Mouse (Mus musculus): Measurements from ENCODE around the gene Cdsn. TPM values are rescaled to one million over a fixed set of nuclear protein-coding genes. Genes with fewer than 3 reads are reported as not detected.
A peak's percentile ranks its signal among the peaks of the same experiment; 100 is the strongest.

The Cdsn gene
- polyA plus RNA-seq, 1 experiment from 2014 or later: not detected

GRCm38 (mm10) chr17:35513886-35514285 lies 38.0 kb upstream of the Cdsn start:
- Histone ChIP-seq H3K4me2 (peak overlapping the region; percentile 90), H3K9ac (0 out of 2 replicates have a peak overlapping the region, but pooled peaks have one; percentile 79), H3K27ac (no peak overlapping the region), H3K4me1 (peaks cover 37% of the 10 kb centered on the region), H3K4me3 (0 out of 2 replicates have a peak overlapping the region, but pooled peaks have one; percentile 73), H3K9me3 (replicated peaks) (no peaks in the 10 kb centered on the region), H3K36me3 (peaks cover 34% of the 10 kb centered on the region), H3K27me3 (replicated peaks) (peaks cover 13% of the 10 kb centered on the region)
- 4% methylated on average over 2 of the region's 2 CpGs for WGBS (ENCODE audit: insufficient replicate concordance)
- no peak for ATAC-seq

- peak overlapping the region; percentile 73 for H3K4me3 ChIP-seq
- H3K27ac ChIP-seq: no peak overlapping the region
- peak overlapping the region; percentile 90 for H3K4me2 ChIP-seq
- peak overlapping the region; percentile 79 for H3K9ac ChIP-seq
- no peak for ATAC-seq
- WGBS (ENCODE audit: insufficient replicate concordance): 66% methylated on average over 6 of the region's 6 CpGs
- H3K36me3 ChIP-seq: peaks cover 36% of the 10 kb centered on the region
- peaks cover 37% of the 10 kb centered on the region for H3K4me1 ChIP-seq
- peaks cover 4% of the 10 kb centered on the region for H3K27me3 ChIP-seq (replicated peaks)
- H3K9me3 ChIP-seq (replicated peaks): no peaks in the 10 kb centered on the region
Measured at GRCm38 (mm10) chr17:35514756-35515155, 37.2 kb upstream of the Cdsn start.

GRCm38 (mm10) chr17:35515911-35516640 lies 35.9 kb upstream of the Cdsn start:
- Histone ChIP-seq H3K9me3 (replicated peaks) (no peaks in the 10 kb centered on the region), H3K27me3 (replicated peaks) (no peaks in the 10 kb centered on the region), H3K4me1 (peaks cover 37% of the 10 kb centered on the region), H3K4me2 (peak overlapping the region; percentile 90), H3K27ac (peak overlapping the region; percentile 18; the same call in 1 of the 2 replicates), H3K36me3 (peaks cover 44% of the 10 kb centered on the region), H3K9ac (peak overlapping the region; percentile 79), H3K4me3 (peak overlapping the region; percentile 73)
- no peak for ATAC-seq
- WGBS (ENCODE audit: insufficient replicate concordance): 11% methylated on average over 25 of the region's 25 CpGs

- ATAC-seq: peak; percentile 95
- Histone ChIP-seq H3K4me3 (peak within 1 kb of the TSS; percentile 73), H3K4me1 (peaks cover 37% of the 10 kb centered on the region), H3K27me3 (replicated peaks) (no peaks in the 10 kb centered on the region), H3K9ac (peak within 1 kb of the TSS; percentile 79), H3K4me2 (peak within 1 kb of the TSS; percentile 90), H3K9me3 (replicated peaks) (no peaks in the 10 kb centered on the region), H3K27ac (peak within 1 kb of the TSS; percentile 81), H3K36me3 (peaks cover 50% of the 10 kb centered on the region)
- under 1% methylated on average over 66 of the region's 67 CpGs for WGBS (ENCODE audit: insufficient replicate concordance)
Measured at GRCm38 (mm10) chr17:35516652-35517500, 35.1 kb upstream of the Cdsn start, which contains the start of the genes Tcf19 and Cchcr1. Gene Tcf19 (minus strand): TSS chr17:35516824. Gene Cchcr1 (plus strand): TSS chr17:35517100.

GRCm38 (mm10) chr17:35517526-35517925 lies 34.4 kb upstream of the Cdsn start:
- Histone ChIP-seq H3K4me2 (peak overlapping the region; percentile 90), H3K27ac (peak overlapping the region; percentile 81), H3K4me3 (peak overlapping the region; percentile 73), H3K9ac (peak overlapping the region; percentile 78), H3K27me3 (replicated peaks) (no peaks in the 10 kb centered on the region), H3K4me1 (peaks cover 37% of the 10 kb centered on the region), H3K36me3 (peaks cover 50% of the 10 kb centered on the region), H3K9me3 (replicated peaks) (no peaks in the 10 kb centered on the region)
- no peak for ATAC-seq
- 16% methylated on average over 12 of the region's 12 CpGs for WGBS (ENCODE audit: insufficient replicate concordance)

- 80% methylated on average over 9 of the region's 9 CpGs for WGBS (ENCODE audit: insufficient replicate concordance)
- H3K27ac ChIP-seq: no peak overlapping the region
- H3K36me3 ChIP-seq: peaks cover 84% of the 10 kb centered on the region
- no peak overlapping the region for H3K9ac ChIP-seq
- no peak overlapping the region for H3K4me3 ChIP-seq
- no peaks in the 10 kb centered on the region for H3K4me1 ChIP-seq
- no peak for ATAC-seq
- no peaks in the 10 kb centered on the region for H3K27me3 ChIP-seq (replicated peaks)
- H3K4me2 ChIP-seq: no peak overlapping the region
- no peaks in the 10 kb centered on the region for H3K9me3 ChIP-seq (replicated peaks)
Measured at GRCm38 (mm10) chr17:35524354-35524753, 27.6 kb upstream of the Cdsn start.

- no peak overlapping the region for H3K4me3 ChIP-seq
- no peak for ATAC-seq
- no peaks in the 10 kb centered on the region for H3K4me1 ChIP-seq
- no peaks in the 10 kb centered on the region for H3K27me3 ChIP-seq (replicated peaks)
- H3K36me3 ChIP-seq: peaks cover 84% of the 10 kb centered on the region
- no peak overlapping the region for H3K4me2 ChIP-seq
- 40% methylated on average over 8 of the region's 8 CpGs for WGBS (ENCODE audit: insufficient replicate concordance)
- H3K9ac ChIP-seq: no peak overlapping the region
- no peaks in the 10 kb centered on the region for H3K9me3 ChIP-seq (replicated peaks)
- no peak overlapping the region for H3K27ac ChIP-seq
Measured at GRCm38 (mm10) chr17:35526644-35527043, 25.3 kb upstream of the Cdsn start.

- ATAC-seq: no peak
- WGBS (ENCODE audit: insufficient replicate concordance): 5% methylated on average over 3 of the region's 3 CpGs
- peaks cover 14% of the 10 kb centered on the region for H3K27me3 ChIP-seq (replicated peaks)
- H3K4me3 ChIP-seq: no peak overlapping the region
- H3K9me3 ChIP-seq (replicated peaks): no peaks in the 10 kb centered on the region
- no peak overlapping the region for H3K9ac ChIP-seq
- H3K4me2 ChIP-seq: no peak overlapping the region
- peaks cover 34% of the 10 kb centered on the region for H3K36me3 ChIP-seq
- H3K4me1 ChIP-seq: no peaks in the 10 kb centered on the region
- H3K27ac ChIP-seq: no peak overlapping the region
Measured at GRCm38 (mm10) chr17:35532360-35532759, 19.6 kb upstream of the Cdsn start.

- no peak for ATAC-seq
- Histone ChIP-seq H3K4me2 (no peak within 1 kb of the TSS), H3K9me3 (replicated peaks) (no peaks in the 10 kb centered on the region), H3K36me3 (peaks cover 29% of the 10 kb centered on the region), H3K4me1 (no peaks in the 10 kb centered on the region), H3K4me3 (no peak within 1 kb of the TSS), H3K27me3 (replicated peaks) (peaks cover 14% of the 10 kb centered on the region), H3K27ac (no peak within 1 kb of the TSS), H3K9ac (no peak within 1 kb of the TSS)
- 16% methylated on average over 7 of the region's 7 CpGs for WGBS (ENCODE audit: insufficient replicate concordance)
Measured at GRCm38 (mm10) chr17:35532901-35533300, 19.0 kb upstream of the Cdsn start, which contains the start of gene Psors1c2. Gene Psors1c2 (plus strand): TSS chr17:35533201.

- no peak overlapping the region for H3K4me2 ChIP-seq
- peaks cover 14% of the 10 kb centered on the region for H3K36me3 ChIP-seq
- 7% methylated on average over 6 of the region's 6 CpGs for WGBS (ENCODE audit: insufficient replicate concordance)
- no peaks in the 10 kb centered on the region for H3K4me1 ChIP-seq
- no peak overlapping the region for H3K27ac ChIP-seq
- peaks cover 14% of the 10 kb centered on the region for H3K27me3 ChIP-seq (replicated peaks)
- ATAC-seq: no peak
- no peak overlapping the region for H3K9ac ChIP-seq
- no peaks in the 10 kb centered on the region for H3K9me3 ChIP-seq (replicated peaks)
- H3K4me3 ChIP-seq: no peak overlapping the region
Measured at GRCm38 (mm10) chr17:35534343-35534742, 17.6 kb upstream of the Cdsn start.

- Histone ChIP-seq H3K4me1 (no peaks in the 10 kb centered on the region), H3K4me3 (no peak overlapping the region), H3K36me3 (no peaks in the 10 kb centered on the region), H3K4me2 (no peak overlapping the region), H3K9me3 (replicated peaks) (no peaks in the 10 kb centered on the region), H3K27ac (no peak overlapping the region), H3K27me3 (replicated peaks) (peaks cover 14% of the 10 kb centered on the region), H3K9ac (no peak overlapping the region)
- no peak for ATAC-seq
- WGBS (ENCODE audit: insufficient replicate concordance): 60% methylated on average over 4 of the region's 4 CpGs
Measured at GRCm38 (mm10) chr17:35537421-35537820, 14.5 kb upstream of the Cdsn start.

GRCm38 (mm10) chr17:35538476-35538875 lies 13.5 kb upstream of the Cdsn start:
- Histone ChIP-seq H3K27me3 (replicated peaks) (peaks cover 7% of the 10 kb centered on the region), H3K36me3 (no peaks in the 10 kb centered on the region), H3K4me3 (no peak overlapping the region), H3K27ac (no peak overlapping the region), H3K9ac (no peak overlapping the region), H3K9me3 (replicated peaks) (no peaks in the 10 kb centered on the region), H3K4me2 (no peak overlapping the region), H3K4me1 (no peaks in the 10 kb centered on the region)
- WGBS (ENCODE audit: insufficient replicate concordance): 59% methylated on average over 1 of the region's 1 CpGs
- ATAC-seq: no peak
